Mouse (Mus musculus): Measurements from ENCODE around the gene Prrx1.

The Prrx1 gene

DNA sequence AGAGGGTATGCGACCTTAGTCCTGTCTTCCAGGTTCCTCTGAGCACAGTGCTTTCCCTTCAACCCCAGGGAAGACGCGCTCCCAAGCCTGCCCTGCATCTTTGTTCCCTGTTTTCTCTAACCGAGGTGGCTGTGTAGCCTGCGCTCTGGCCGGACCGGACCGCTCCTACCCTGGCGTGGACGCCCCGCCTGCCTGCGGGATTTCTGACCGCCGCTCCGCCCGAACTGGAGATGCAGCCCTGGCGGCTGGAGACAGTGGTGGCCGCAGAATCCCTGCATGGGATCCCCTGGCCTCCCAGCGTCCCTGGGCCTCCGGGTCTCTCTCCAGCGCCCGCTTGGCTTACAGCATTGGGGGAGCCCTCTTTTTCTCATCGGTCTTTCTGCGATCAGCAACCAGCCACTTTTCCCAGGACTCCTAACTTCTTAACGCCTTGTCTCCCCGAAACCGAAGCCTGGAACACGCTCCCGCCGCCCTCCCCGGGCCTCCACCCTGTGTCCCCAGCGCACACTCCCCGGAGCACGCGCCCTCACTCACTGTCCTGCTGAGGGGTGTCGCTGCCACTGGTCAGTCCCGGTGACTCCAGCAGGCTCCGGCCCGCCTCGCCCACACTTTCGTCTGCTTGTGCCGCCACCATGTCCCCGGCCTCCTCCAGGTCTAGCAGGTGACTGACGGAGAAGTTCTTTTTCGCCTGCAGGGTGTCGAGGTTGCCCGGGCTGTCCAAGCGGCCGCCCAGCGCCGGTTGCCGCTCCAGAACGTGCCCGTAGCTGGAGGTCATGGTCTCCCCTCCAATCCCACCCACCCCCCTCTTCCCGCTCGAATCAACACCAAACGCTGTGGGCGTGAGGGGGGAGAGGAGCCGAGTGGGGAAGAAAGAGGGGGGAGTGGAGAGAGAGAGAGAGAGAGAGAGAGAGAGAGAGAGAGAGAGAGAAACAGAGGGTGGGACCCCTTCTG is 1.4 kb downstream of the Prrx1 start:
- DNase-seq (ENCODE audit: low spot score) = no peak

DNA sequence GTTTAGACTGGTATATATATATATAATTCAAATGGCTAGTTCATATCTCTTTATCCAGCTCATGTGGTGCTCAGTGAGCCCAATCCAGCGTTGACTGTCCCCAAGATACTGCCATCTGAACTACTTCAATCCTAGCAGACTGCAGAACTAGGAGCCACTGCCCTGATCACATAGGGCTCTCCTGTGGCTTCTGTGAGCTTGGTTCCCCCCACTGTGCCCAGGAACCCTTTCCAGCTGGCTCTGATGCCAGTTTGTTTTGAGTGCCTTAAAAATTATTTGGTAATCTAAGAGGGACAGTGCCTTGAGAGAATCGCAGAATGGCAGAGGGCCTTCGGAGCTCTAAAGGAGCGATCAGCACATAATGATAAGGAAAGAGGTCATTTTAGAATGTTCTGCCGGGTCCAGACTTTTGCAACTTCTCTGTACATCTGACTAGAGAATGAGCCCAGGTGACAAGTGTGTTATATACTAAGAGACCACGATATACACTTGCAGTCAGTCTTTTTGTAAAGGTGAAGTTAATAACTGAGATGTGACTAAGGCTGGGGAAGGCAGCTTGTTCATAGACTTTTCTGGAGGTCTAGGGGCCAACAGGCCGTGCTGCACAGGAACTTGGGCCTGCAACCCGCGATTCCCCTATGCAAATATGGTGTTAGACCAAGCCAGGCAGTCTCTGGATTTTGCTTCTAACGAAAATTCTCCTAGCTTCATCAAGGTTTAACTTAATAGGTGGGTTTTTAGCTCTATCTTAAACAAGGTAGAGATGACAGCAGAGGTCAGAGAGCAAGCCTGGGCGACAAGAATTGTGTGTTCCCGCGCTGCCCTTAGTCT is 2.3 kb downstream of the Prrx1 start:
- no peak for DNase-seq (ENCODE audit: low spot score)

GRCm38 (mm10) chr1:163310023-163310754 is 3.3 kb downstream of the Prrx1 start:
- DNase-seq (ENCODE audit: low spot score) = no peak

DNA sequence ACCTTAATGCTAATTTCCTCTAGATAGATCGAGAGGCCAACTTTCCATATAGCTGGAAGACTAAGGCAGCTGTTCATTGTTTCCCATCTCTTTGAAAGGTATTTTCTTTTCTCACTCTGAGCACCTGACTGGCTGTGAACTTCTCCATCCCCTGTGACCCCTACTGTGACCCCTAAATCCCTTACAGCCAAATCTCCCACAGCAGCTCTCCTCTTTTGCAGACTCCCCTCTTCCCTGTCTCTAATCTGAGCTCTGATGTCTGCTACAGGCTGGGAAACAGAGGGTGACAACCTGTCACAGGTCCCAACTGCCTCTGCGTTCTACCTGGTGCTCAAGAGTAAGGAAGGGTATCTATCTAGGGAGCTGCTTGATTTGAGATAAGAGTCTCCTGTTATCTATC is 4.0 kb downstream of the Prrx1 start:
- no peak for DNase-seq (ENCODE audit: low spot score)

DNA sequence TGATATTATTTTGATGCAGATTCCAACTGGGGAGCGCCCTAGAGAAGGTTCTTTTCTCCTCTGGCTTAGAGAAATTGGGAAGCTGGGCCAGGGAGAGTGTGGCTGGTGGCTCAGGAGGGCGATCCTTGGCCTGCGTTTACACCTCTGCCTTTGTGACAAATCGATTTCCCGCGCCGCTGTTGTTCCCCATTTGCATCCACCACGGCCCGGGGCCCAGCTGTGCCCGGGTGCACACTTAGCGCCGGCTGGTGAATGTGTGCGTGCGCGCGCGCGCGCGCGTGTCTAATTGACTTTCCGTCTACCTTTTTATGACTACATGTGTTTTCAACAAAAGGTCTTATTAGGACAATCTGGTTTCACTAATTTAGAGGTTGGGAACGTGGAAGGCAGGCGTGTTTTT is 4.9 kb downstream of the Prrx1 start:
- no peak for DNase-seq (ENCODE audit: low spot score)

- no peak for DNase-seq (ENCODE audit: low spot score)
Measured at GRCm38 (mm10) chr1:163307706-163308105, 5.8 kb downstream of the Prrx1 start.

DNA sequence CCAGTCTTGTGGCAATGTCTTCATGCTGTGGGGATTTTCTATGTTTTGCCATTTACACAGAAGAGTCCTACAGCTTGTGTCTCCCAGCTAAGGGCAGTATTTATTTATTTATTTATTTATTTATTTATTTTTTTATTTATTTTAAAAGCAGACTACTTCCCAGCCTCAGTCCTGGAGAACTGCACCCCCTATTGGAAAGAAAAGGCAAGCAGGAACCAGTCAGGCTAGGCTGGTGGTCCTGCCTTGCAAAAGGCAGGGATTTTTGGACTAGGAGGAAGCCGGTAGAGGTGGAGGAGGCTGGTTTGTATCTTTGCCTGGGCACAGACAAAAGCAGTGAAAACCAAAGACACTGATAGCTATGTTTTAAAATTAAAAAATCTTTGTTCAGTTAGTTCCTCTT is 7.6 kb downstream of the Prrx1 start:
- DNase-seq (ENCODE audit: low spot score) = no peak

GRCm38 (mm10) chr1:163304837-163305236 is 8.7 kb downstream of the Prrx1 start:
- DNase-seq (ENCODE audit: low spot score) = no peak

DNA sequence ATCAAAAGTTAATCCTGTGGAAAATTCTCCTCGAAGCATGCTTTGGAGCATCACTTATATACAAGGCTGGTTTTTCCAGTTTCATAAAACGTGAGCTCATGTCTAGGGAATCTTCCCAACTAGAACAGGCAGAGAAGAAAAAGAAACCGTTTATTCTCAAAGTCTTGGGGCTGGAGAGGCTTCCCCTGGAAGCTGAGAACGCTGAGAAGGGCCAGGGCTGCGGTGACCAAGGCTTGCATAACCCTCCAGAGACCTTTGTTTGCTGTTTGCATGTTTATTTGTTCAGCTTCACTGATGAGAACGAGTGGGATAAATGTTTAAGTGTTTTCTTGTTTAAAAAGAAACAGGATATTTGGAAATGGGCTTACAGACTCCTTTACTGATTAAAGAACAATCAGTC is 11.2 kb downstream of the Prrx1 start:
- no peak for DNase-seq (ENCODE audit: low spot score)

DNA sequence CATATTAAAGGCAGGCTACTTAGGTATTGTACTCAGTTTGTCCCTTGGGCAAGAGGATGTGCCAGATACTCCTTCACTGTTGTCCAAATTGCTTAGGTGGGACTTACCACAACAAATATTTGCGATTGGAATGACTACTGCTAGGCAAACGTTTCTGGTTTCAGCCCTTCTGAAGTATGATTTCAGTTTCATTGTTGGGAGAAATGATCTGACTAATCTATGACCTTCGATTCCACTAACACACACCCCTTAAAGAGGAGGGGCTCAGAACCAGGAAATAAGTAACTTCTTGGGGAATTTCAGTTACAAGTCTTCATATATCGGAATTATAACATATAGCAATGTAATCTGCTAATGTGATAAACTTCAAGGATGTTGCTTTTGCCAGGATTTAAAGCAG is 20.4 kb downstream of the Prrx1 start:
- no peak for DNase-seq (ENCODE audit: low spot score)

DNA sequence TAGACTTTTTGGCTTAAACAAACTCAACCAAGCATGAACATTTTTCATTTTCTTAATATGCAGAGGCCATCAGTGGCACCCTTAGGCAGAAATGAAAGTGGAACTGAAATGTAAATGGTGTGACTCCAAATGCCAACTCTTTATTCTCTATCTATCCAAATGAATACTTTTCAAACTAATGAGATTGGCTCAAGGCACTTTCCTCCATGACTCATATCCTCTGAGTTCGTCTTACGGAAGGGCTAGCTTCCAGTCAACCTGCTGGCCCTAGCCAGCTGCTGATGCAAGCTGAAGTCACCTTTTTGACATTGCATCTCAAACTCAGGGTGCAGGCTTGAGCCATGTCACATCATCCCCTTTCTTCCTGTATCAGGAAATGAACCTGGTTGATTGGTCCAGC is 21.6 kb downstream of the Prrx1 start:
- DNase-seq (ENCODE audit: low spot score) = no peak

DNA sequence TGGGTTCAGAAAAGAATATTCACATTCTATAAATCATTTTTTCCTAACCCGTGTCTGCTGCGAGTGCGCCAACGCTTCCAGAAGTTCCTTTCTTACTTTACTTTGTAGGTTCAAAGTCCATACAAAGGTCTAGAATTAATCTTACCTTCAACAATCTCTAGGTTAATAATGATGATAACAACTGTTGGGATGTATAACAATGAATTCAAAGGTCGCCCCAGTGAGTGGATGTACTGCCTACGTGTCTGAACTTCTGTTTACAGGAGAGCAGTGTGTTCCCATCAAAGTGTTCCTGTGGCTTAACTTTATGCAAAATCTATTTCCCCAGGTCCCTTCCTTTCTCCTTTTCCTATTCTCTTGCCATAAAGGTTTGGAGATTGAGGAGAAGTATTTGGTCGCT is 24.4 kb downstream of the Prrx1 start:
- no peak for DNase-seq (ENCODE audit: low spot score)

DNA sequence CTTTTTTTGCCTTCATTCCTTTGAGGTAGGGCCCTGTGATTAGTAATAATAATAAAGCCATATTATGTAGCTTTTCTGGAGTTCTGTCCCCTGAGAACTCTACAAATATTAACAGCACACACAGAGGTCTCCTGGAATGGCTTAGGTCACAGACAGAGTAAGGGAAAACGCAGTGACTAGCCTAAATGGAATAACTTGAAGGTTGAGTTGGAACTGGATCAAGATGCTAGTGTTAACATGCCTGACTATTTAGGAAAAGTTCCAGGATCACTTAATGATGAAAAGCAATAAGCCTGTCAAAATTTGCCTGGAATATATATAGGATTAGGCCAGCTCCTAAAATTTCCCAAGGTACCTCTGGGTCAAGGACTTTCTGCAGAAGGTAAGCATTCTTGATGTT is 28.0 kb downstream of the Prrx1 start:
- no peak for DNase-seq (ENCODE audit: low spot score)

GRCm38 (mm10) chr1:163285136-163285535 is 28.4 kb downstream of the Prrx1 start:
- no peak for DNase-seq (ENCODE audit: low spot score)

DNA sequence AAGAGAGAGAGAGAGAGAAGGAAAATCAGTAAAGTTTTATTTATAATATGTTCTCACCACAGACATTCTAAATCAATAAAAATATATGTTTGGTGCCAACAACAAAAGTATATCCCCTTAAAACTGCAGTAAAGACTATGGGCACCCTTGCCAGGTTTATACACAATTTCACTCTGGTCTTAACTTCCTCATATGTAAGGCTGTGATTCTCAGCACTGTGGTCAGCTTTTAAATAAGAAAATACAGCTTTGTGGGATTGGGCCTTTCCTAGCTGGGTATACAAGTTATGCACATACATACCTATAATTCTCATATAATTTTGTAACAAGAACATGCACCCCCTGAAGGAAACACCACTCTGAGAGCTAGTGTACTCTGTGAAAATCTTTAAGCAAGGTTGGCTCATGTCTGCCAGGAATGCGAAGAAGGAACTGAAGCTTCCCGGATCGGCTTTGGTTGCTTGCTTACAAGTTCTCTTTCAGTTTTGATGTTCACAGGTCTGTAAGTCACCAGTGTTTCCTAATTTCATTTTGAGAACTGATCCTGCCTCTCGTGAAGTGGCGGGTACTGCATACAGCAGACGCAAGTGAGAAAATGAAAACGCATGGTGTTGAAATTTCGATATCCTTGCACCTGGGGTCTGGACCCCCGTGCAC is 29.4 kb downstream of the Prrx1 start:
- DNase-seq (ENCODE audit: low spot score) = no peak

DNA sequence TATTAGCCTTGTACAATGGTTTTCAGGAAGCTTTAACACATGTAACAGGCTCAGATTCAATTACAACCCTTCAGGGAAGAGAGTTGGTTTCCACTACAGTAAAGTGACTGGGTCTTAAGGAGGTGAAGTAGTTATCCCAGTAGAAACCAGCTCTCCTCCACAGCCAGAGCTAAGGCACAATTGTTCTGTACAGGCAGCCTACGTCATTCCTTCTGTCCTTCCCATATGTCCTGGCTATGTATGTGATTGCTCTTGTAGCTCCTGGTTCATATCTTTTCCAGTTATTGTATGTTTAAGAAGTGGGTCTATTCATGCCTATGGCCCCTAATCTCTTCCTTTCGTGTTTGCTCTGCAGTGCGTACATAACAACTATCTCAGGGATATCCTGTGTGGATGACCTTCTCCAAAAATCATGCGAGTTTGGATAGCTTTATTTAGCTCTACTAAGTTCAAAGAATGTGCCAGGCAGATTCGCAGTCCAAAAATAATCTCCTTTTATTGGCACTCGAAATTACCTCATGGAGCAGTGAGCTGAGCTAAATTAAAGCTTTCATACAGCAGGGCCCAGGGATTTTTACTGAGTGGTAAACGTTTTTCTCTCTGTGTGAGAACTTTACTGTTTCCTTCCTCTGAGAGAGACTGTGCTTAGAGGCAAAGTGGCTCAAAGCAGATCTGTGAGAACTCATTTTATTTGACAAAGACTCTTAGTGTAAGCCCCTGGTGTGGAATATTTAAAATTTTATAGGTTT is 31.9 kb downstream of the Prrx1 start:
- DNase-seq (ENCODE audit: low spot score) = peak; percentile 13

- DNase-seq (ENCODE audit: low spot score) = no peak
Measured at GRCm38 (mm10) chr1:163280842-163281122, 32.7 kb downstream of the Prrx1 start.

GRCm38 (mm10) chr1:163280097-163280841 is 33.2 kb downstream of the Prrx1 start:
- DNase-seq (ENCODE audit: low spot score) = peak; percentile 15

- no peak for DNase-seq (ENCODE audit: low spot score)
Measured at GRCm38 (mm10) chr1:163277069-163277468, 36.4 kb downstream of the Prrx1 start.

GRCm38 (mm10) chr1:163274919-163275318 is 38.6 kb downstream of the Prrx1 start:
- no peak for DNase-seq (ENCODE audit: low spot score)

- DNase-seq (ENCODE audit: low spot score) = no peak
Measured at GRCm38 (mm10) chr1:163273132-163273531, 40.4 kb downstream of the Prrx1 start.
